Mouse (Mus musculus): ENCODE measurements at regions not wholly inside any gene's neighbourhood (a gene's known extent, or its start where the extent isn't known, plus 50 kb on each side); places are given as distances from the start of the nearest gene placed in this dataset.
"Not testable (repeated sequence)": the region's sequence is repeated elsewhere in the genome, so short reads cannot be mapped to it uniquely, and the experiment has no call there.

- not testable (repeated sequence) for ATAC-seq
Observed at GRCm38 (mm10) chr8:71823655-71824622, 57.9 kb upstream of the Zfp709 start.

GRCm38 (mm10) chr8:71822749-71823148 is 59.1 kb upstream of the Zfp709 start:
- not testable (repeated sequence) for ATAC-seq

GRCm38 (mm10) chr8:71819936-71820335 is 61.9 kb upstream of the Zfp709 start:
- ATAC-seq, result not testable (repeated sequence)

GRCm38 (mm10) chr8:71819381-71819780 is 62.4 kb upstream of the Zfp709 start:
- ATAC-seq, result not testable (repeated sequence)

GRCm38 (mm10) chr8:71816272-71817034 is 65.4 kb upstream of the Zfp709 start:
- not testable (repeated sequence) for ATAC-seq

GRCm38 (mm10) chr8:71815813-71816212 is 66.0 kb upstream of the Zfp709 start:
- ATAC-seq, result not testable (repeated sequence)

- ATAC-seq, result not testable (repeated sequence)
Observed at GRCm38 (mm10) chr8:71814740-71815514, 66.9 kb upstream of the Zfp709 start.

GRCm38 (mm10) chr8:71813889-71814288 is 67.9 kb upstream of the Zfp709 start:
- not testable (repeated sequence) for ATAC-seq

GRCm38 (mm10) chr8:71813239-71813638 is 68.6 kb upstream of the Zfp709 start:
- not testable (repeated sequence) for ATAC-seq

GRCm38 (mm10) chr8:71807788-71808187 is 74.0 kb upstream of the Zfp709 start:
- ATAC-seq, result not testable (repeated sequence)

GRCm38 (mm10) chr8:71804586-71804985 is 77.2 kb upstream of the Zfp709 start:
- not testable (repeated sequence) for ATAC-seq

- not testable (repeated sequence) for ATAC-seq
Observed at GRCm38 (mm10) chr8:71802226-71802625, 76.7 kb upstream of the Fcho1 start.

- ATAC-seq, result peak; percentile 65
Observed at GRCm38 (mm10) chr8:71789031-71789460, 63.5 kb upstream of the Fcho1 start.

GRCm38 (mm10) chr8:71780624-71781023 is 55.1 kb upstream of the Fcho1 start:
- not testable (repeated sequence) for ATAC-seq

- ATAC-seq, result peak; percentile 43
Observed at GRCm38 (mm10) chr8:71779824-71780223, 54.3 kb upstream of the Fcho1 start.

GRCm38 (mm10) chr8:71779380-71779779 is 53.9 kb upstream of the Fcho1 start:
- ATAC-seq, result not testable (repeated sequence)

- ATAC-seq, result no peak
Observed at GRCm38 (mm10) chr8:71778916-71779315, 53.4 kb upstream of the Fcho1 start.

Data from inflammation-experienced regulatory T-cells, adult 6 months (primary cell).